Mouse (Mus musculus): ENCODE measurements around the gene Polr1c.

DNA sequence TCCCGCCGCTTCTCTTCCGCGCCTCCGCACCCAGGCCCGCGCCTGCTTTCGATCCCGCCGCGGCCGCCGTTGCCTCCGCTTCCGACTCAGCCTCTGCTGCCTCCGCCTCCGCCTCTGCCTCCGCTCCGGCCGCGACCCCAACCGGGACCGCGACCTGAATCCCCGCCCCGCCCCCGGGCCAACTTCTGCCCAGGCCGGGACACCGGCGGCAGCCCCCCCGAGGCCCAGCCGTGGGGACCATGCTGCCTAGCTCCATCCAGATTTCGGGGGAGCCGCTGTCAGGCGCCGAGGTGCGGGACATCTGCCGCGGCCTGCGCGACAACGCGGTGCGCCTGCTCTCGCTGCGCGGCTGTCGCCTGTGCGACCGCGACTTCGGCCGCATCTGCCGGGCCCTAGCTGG lies 6.3 kb upstream of the Polr1c start:
- TF ChIP-seq CTCF (IDR thresholded peaks at IDR 0.05; ENCODE audit: low read depth) (no peak), EP300 (IDR thresholded peaks at IDR 0.05; ENCODE audit: low read depth) (no peak)
